Mouse (Mus musculus): ENCODE measurements around the gene Olfr1369-ps1.
"Not testable (repeated sequence)": the region's sequence is repeated elsewhere in the genome, so short reads cannot be mapped to it uniquely, and the experiment has no call there.

- not testable (repeated sequence) for TF ChIP-seq CTCF (IDR thresholded peaks at IDR 0.05; ENCODE audit: control insufficient read depth, insufficient read depth, insufficient read length); MAX (IDR thresholded peaks at IDR 0.05); MYOD1 (IDR thresholded peaks at IDR 0.05; ENCODE audit: control insufficient read depth, insufficient read length, low read depth); FOSL1 (IDR thresholded peaks at IDR 0.05; ENCODE audit: insufficient read depth, low read length, poor library complexity, severe bottlenecking); MYOG (IDR thresholded peaks at IDR 0.05; ENCODE audit: control insufficient read depth, extremely low read depth, insufficient read length)
These were observed at the start of gene Olfr1369-ps1 for GRCm38 (mm10) chr13:21111183-21111582.
